Mouse (Mus musculus) liver, embryonic 14.5 days (tissue): ENCODE measurements around the gene Rxfp2.

ENCODE experiments used
- CTCF ChIP-seq: IDR thresholded peaks from 2 replicates; pipeline ENCODE4 v1.5.1; 2016; ENCODE audit warnings: antibody characterized with exemption, low read depth, control low read depth
- EP300 ChIP-seq: IDR thresholded peaks from 2 replicates; pipeline ENCODE4 v1.6.1; 2016; ENCODE audit warnings: antibody characterized with exemption, low read depth

GRCm38 (mm10) chr5:150061086-150061485 lies 42.6 kb downstream of the Rxfp2 start:
- TF ChIP-seq CTCF, result no peak
- no peak for TF ChIP-seq EP300
